Mouse (Mus musculus) ES-Bruce4 (cell line): Measurements from ENCODE around the gene Ankrd27. TPM values are rescaled to one million over a fixed set of nuclear protein-coding genes. Genes with fewer than 3 reads are reported as not detected.

Experiments
- H3K27ac ChIP-seq: 2 replicates; pipeline ENCODE4 v1.5.1; 2012; ENCODE audit warnings: low read length, inconsistent platforms; ENCODE audit not compliant: insufficient read depth
- H3K27me3 ChIP-seq: 2 replicates; pipeline ENCODE4 v1.6.1; 2012; ENCODE audit warnings: mild to moderate bottlenecking, low read length, inconsistent platforms; ENCODE audit not compliant: control insufficient read depth, poor library complexity, insufficient read depth, severe bottlenecking
- H3K36me3 ChIP-seq: 2 replicates; pipeline ENCODE4 v1.6.1; 2012; ENCODE audit warnings: inconsistent platforms, mild to moderate bottlenecking, low read length, moderate library complexity; ENCODE audit not compliant: control insufficient read depth, poor library complexity, insufficient read depth, severe bottlenecking
- H3K4me1 ChIP-seq: one replicate; pipeline ENCODE4 v1.8.1; 2011; ENCODE audit warnings: low read length; ENCODE audit not compliant: control insufficient read depth, insufficient read depth
- H3K4me3 ChIP-seq: 2 replicates; pipeline ENCODE4 v1.5.1; 2011; ENCODE audit warnings: low read depth, mild to moderate bottlenecking, low read length
- H3K9ac ChIP-seq: 2 replicates; pipeline ENCODE4 v1.6.1; 2012; ENCODE audit warnings: low read depth, mild to moderate bottlenecking, inconsistent platforms; ENCODE audit not compliant: poor library complexity, severe bottlenecking
- H3K9me3 ChIP-seq: replicated peaks from 2 replicates; pipeline ENCODE4 v1.6.1; 2012; ENCODE audit warnings: mild to moderate bottlenecking, low read length, inconsistent platforms; ENCODE audit not compliant: control insufficient read depth, poor library complexity, insufficient read depth, severe bottlenecking
- CTCF ChIP-seq: IDR thresholded peaks from one replicate; pipeline ENCODE4 v1.8.1; 2011; ENCODE audit warnings: low read depth, low read length
- EP300 ChIP-seq: IDR thresholded peaks from 2 replicates; pipeline ENCODE4 v1.6.1; 2011; ENCODE audit warnings: low read depth, low read length; ENCODE audit not compliant: insufficient read depth
- POLR2A ChIP-seq: IDR thresholded peaks from one replicate; pipeline ENCODE4 v1.8.1; 2011; ENCODE audit warnings: low read length; ENCODE audit not compliant: insufficient read depth
- polyA plus RNA-seq: library from polyadenylated mRNA; stranded (reverse); fragments of >200 nt; gene quantifications from 2 replicates; pipeline ENCODE4 v1.2.4, GENCODE M21; 2011; ENCODE audit warnings: low read depth; ENCODE audit not compliant: missing spikeins, insufficient read depth, insufficient read length

The Ankrd27 gene
- polyA plus RNA-seq, 1 experiment = 64.1 TPM

DNA sequence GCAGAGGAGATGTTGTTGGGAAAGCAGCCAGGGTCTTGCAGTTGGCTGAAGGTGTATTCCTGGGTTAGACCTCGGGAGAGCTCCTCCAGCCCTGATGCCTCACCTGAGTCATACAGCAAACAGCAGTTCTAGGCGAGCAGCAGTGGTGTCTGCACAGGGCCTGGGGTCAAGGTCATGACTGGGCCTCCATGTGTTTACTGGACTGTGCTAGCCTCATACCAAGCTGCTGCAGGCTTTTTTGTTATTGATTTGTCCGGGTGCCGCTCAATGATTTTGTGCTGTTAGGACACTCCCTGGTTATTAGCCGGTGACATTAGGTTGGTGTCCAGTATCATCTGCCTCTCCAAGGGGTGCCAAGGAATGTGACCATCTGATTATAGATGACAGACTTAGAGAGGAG, 1.7 kb downstream of the Ankrd27 start:
- Histone ChIP-seq H3K36me3 (peaks cover 7% of the 10 kb centered on the region), H3K27me3 (no peaks in the 10 kb centered on the region), H3K9ac (no peak overlapping the region), H3K4me3 (no peak overlapping the region), H3K4me1 (no peaks in the 10 kb centered on the region), H3K27ac (no peak overlapping the region), H3K9me3 (no peaks in the 10 kb centered on the region)
- TF ChIP-seq EP300 (no peak), POLR2A (no peak), CTCF (no peak)

DNA sequence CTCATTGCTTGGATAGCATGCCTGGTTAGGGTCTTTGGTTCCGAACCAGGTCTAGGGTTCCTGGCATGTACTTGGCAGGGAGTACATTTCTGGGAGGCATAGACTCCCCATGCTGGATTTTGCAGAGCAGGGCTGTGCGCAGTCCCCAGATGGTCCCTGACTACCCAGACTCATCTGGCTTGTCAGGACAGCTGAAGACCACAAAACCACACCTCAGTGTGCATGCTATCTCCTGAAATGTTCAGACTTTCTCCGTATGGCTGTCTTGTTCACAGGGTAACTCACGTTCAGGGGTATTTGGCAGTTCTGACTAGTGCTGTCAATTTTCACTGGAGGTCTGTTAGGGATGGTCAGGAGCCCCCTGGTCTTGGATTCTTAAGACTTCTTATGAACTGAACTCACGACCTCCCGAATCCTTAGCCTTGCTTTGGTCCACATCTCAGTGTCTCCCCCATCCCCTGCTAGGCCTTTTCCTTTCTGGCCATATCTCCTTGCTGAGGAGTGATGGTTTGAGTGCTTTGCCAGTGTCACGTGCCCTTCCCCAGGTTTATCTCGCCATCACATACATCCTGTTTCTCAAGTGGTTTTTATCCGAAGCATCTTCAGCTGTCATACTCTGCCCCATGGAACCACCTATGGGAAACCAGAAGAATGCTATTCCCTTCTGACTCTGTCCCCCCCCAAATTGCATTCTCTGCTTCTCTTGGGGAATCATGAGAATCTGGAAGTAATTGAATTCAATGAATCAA, 2.8 kb downstream of the Ankrd27 start:
- Histone ChIP-seq H3K27me3 (no peaks in the 10 kb centered on the region), H3K9me3 (no peaks in the 10 kb centered on the region), H3K4me1 (no peaks in the 10 kb centered on the region), H3K27ac (no peak overlapping the region), H3K4me3 (no peak overlapping the region), H3K9ac (no peak overlapping the region), H3K36me3 (peaks cover 12% of the 10 kb centered on the region)
- TF ChIP-seq EP300 (no peak), CTCF (no peak), POLR2A (no peak)

DNA sequence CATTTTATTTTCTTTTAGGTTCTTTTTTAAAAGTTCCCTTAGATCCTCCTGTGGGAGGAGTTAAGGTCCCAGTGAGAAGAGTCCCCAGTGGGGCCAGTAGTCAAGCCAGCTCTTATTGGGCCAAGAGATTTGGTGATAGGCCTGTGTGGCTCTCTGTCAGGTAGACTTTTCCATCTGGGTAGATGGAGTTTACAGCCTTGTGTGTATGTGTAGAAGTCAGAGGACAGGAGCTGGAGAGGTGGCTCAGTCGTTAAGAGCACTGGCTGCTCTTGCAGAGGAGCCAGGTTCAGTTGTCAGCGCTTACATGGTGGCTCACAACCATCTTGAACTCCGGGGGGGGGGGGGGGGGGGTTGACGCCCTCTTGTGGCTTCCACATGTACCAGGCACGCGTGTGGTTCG, 3.4 kb downstream of the Ankrd27 start:
- H3K9me3 ChIP-seq = no peaks in the 10 kb centered on the region
- H3K27me3 ChIP-seq = no peaks in the 10 kb centered on the region
- H3K4me3 ChIP-seq = no peak overlapping the region
- no peak overlapping the region for H3K9ac ChIP-seq
- no peak overlapping the region for H3K27ac ChIP-seq
- peaks cover 12% of the 10 kb centered on the region for H3K36me3 ChIP-seq
- no peak for TF ChIP-seq EP300
- TF ChIP-seq POLR2A = no peak
- no peak for TF ChIP-seq CTCF
- no peaks in the 10 kb centered on the region for H3K4me1 ChIP-seq

DNA sequence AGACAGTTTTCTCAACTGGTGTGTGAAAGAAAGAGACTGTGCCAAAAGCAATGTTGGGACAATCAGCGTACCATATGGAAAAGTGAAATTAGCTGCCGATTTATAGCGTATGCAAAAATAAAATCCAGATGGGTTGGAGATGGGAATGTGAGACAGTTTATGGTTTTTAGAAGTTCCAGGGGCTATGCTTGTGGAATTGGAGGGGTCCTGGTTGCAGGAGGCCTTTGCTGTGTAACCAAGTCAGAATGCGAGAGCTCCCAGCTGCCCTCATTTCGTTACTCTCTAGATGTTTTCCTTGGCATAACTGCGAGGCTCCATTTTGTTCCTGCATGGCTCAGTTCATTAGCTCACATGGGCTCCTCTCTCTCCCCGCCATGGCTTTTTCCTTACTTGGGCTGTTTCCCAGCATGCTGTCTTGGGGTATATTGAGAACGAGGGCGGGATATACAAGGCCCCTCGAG, 4.7 kb downstream of the Ankrd27 start:
- no peak for TF ChIP-seq CTCF
- no peak for TF ChIP-seq EP300
- TF ChIP-seq POLR2A = no peak
- Histone ChIP-seq H3K36me3 (peaks cover 14% of the 10 kb centered on the region), H3K27ac (no peak overlapping the region), H3K4me3 (no peak overlapping the region), H3K9ac (no peak overlapping the region), H3K4me1 (no peaks in the 10 kb centered on the region), H3K27me3 (no peaks in the 10 kb centered on the region), H3K9me3 (no peaks in the 10 kb centered on the region)

DNA sequence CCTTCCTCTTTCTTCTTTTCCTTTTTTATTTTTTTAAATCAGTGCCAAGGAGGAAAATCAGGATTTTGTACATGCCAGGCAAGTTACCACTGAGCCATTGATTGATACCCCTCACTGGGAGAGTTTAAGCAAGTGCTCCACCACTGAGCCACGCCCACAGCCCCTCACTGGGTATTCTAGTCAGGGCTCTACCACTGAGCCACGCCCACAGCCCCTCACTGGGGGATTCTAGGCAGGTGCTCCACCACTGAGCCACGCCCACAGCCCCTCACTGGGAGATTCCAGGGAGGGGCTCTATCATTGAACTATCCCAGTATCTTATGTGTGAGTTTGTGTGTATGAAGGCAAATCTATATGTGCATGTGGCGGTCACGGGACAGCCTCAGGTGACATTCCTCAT, 8.3 kb downstream of the Ankrd27 start:
- Histone ChIP-seq H3K36me3 (peaks cover 16% of the 10 kb centered on the region), H3K27me3 (no peaks in the 10 kb centered on the region)
- TF ChIP-seq EP300 (no peak), CTCF (no peak), POLR2A (no peak)

DNA sequence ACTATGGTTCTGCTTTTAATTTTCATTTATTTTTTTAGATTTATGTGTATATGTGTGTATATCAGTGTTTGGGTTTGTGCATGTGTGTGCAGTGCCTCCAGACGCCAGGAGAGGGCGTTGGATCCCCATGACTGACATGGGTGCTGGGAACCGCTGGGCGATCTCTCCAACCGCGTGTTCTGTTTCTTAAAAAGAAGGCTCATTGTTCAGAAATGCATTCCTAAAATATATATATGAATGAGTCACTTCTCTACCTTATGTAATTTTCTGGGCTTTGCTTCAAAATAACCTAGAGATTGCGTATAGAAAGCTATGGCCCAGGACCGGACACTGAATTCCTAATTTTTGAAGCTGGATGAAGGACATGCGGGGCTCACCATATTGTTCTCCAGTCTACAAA, 13.4 kb downstream of the Ankrd27 start:
- Histone ChIP-seq H3K4me1 (no peaks in the 10 kb centered on the region), H3K27me3 (no peaks in the 10 kb centered on the region), H3K4me3 (no peak overlapping the region), H3K36me3 (peaks cover 18% of the 10 kb centered on the region; the same call in 1 of the 2 replicates), H3K9me3 (no peaks in the 10 kb centered on the region), H3K9ac (no peak overlapping the region), H3K27ac (no peak overlapping the region)
- TF ChIP-seq POLR2A (no peak), CTCF (peak; percentile 32), EP300 (no peak)

More for the DNA sequence above, 8.3 kb downstream of the Ankrd27 start:
- no peak overlapping the region for H3K4me3 ChIP-seq
- no peak overlapping the region for H3K9ac ChIP-seq
- H3K4me1 ChIP-seq = no peaks in the 10 kb centered on the region
- no peaks in the 10 kb centered on the region for H3K9me3 ChIP-seq
- no peak overlapping the region for H3K27ac ChIP-seq
